Mouse (Mus musculus): Measurements from ENCODE around the gene Crisp1.

The Crisp1 gene

GRCm38 (mm10) chr17:40319062-40319461 lies at the start of gene Crisp1:
Gene Crisp1, minus strand, starts transcription at chr17:40319207.
- no peak for DNase-seq (ENCODE audit: low spot score)

GRCm38 (mm10) chr17:40342497-40343009 lies 23.5 kb upstream of the Crisp1 start:
- DNase-seq (ENCODE audit: low spot score) = no peak

GRCm38 (mm10) chr17:40285435-40285834 lies 33.6 kb downstream of the Crisp1 start:
- no peak for DNase-seq (ENCODE audit: low spot score)

GRCm38 (mm10) chr17:40275519-40275918 lies 43.5 kb downstream of the Crisp1 start:
- DNase-seq (ENCODE audit: low spot score) = no peak

GRCm38 (mm10) chr17:40274906-40275470 lies 44.0 kb downstream of the Crisp1 start:
- DNase-seq (ENCODE audit: low spot score) = no peak

GRCm38 (mm10) chr17:40252487-40252886 lies 66.5 kb downstream of the Crisp1 start:
- no peak for DNase-seq (ENCODE audit: low spot score)
